Mouse (Mus musculus): ENCODE results near the gene Dlg2. TPM values are rescaled to one million over a fixed set of nuclear protein-coding genes. Genes with fewer than 3 reads are reported as not detected.

The Dlg2 gene
- polyA plus RNA-seq, 1 experiment, result 89.8 TPM

DNA sequence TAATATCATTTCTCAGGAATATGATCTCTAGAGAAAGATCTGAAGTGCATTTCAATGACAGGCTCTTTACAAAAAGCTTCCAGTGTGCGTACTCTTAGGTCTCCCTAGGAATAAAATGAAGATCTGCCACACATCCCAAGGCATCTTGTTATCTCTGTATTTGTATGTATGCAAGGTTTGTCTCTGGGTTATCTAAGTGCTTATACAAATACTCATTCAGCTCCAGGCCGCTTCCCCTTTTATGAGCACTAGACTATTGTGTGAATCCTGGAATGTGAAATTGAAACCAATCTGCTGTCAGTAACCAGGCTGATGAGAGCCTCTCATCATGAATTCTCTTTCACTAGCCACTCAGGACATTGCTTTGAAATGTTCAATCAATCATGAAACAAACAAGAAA, 534.2 kb downstream of the Dlg2 start:
- Histone ChIP-seq H3K27ac (ENCODE audit: insufficient read depth, low read length) (no peak overlapping the region), H3K4me3 (replicated peaks; ENCODE audit: insufficient read depth, low read depth, low read length) (no peak overlapping the region), H3K4me1 (ENCODE audit: control insufficient read depth, insufficient read depth, low read length) (no peaks in the 10 kb centered on the region), H3K27me3 (ENCODE audit: control insufficient read depth, insufficient read depth, low read length) (no peaks in the 10 kb centered on the region)
- no peak for TF ChIP-seq POLR2A (IDR thresholded peaks at IDR 0.05; ENCODE audit: borderline replicate concordance, insufficient read depth, low read length)
- TF ChIP-seq CTCF (IDR thresholded peaks at IDR 0.05; ENCODE audit: borderline replicate concordance, insufficient read depth, low read depth, low read length), result no peak
- WGBS, result 80% methylated on average over 2 of the region's 2 CpGs
- no peak for DNase-seq

GRCm38 (mm10) chr7:91044998-91045741, 568.7 kb downstream of the Dlg2 start:
- 84% methylated on average over 4 of the region's 4 CpGs for WGBS
- no peak for DNase-seq
- H3K27ac ChIP-seq (ENCODE audit: insufficient read depth, low read length), result no peak overlapping the region
- H3K27me3 ChIP-seq (ENCODE audit: control insufficient read depth, insufficient read depth, low read length), result no peaks in the 10 kb centered on the region
- no peaks in the 10 kb centered on the region for H3K4me1 ChIP-seq (ENCODE audit: control insufficient read depth, insufficient read depth, low read length)
- no peak for TF ChIP-seq CTCF (IDR thresholded peaks at IDR 0.05; ENCODE audit: borderline replicate concordance, insufficient read depth, low read depth, low read length)
- TF ChIP-seq POLR2A (IDR thresholded peaks at IDR 0.05; ENCODE audit: borderline replicate concordance, insufficient read depth, low read length), result no peak
- no peak overlapping the region for H3K4me3 ChIP-seq (replicated peaks; ENCODE audit: insufficient read depth, low read depth, low read length)

GRCm38 (mm10) chr7:91045742-91046098, 569.2 kb downstream of the Dlg2 start:
- no peak overlapping the region for H3K27ac ChIP-seq (ENCODE audit: insufficient read depth, low read length)
- WGBS, result 92% methylated on average over 1 of the region's 1 CpGs
- no peak for TF ChIP-seq POLR2A (IDR thresholded peaks at IDR 0.05; ENCODE audit: borderline replicate concordance, insufficient read depth, low read length)
- H3K4me3 ChIP-seq (replicated peaks; ENCODE audit: insufficient read depth, low read depth, low read length), result no peak overlapping the region
- no peaks in the 10 kb centered on the region for H3K4me1 ChIP-seq (ENCODE audit: control insufficient read depth, insufficient read depth, low read length)
- no peaks in the 10 kb centered on the region for H3K27me3 ChIP-seq (ENCODE audit: control insufficient read depth, insufficient read depth, low read length)
- no peak for DNase-seq

DNA sequence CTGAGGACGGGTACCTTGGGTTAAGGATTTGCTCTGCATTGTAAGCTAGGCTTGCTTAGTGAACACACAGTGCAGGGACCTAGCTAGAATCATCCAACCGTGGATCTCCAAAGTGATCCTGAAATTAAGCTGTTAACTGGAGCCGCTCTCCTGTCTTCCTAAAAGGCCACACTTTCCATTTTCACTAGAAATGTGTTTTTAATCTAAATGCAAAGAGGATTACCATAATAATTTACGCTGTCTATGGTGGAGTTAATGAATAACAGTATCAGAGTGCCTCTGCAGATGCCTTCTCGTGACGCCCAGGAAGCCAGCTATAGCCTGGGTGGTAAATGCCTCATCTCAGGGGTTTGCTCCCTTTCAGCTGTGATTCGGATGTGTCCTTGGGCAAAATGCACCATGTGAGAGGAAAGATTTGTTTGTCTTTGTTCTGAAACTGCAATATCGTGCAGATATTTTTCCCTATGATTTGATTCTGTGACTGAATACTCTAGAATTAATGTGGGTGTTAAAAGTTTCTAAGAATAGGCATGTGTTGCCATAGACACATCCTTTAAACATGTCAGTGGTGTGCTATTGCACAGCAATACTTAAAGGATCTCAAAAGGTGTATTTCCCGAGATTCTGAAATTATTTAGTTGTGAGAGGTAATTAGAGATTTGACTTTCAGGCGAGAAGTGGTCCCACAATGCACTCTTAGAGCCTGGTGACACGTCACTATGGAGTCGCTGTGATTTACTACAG, 587.0 kb downstream of the Dlg2 start:
- H3K4me1 ChIP-seq (ENCODE audit: control insufficient read depth, insufficient read depth, low read length), result no peaks in the 10 kb centered on the region
- no peak overlapping the region for H3K27ac ChIP-seq (ENCODE audit: insufficient read depth, low read length)
- H3K27me3 ChIP-seq (ENCODE audit: control insufficient read depth, insufficient read depth, low read length), result no peaks in the 10 kb centered on the region
- TF ChIP-seq CTCF (IDR thresholded peaks at IDR 0.05; ENCODE audit: borderline replicate concordance, insufficient read depth, low read depth, low read length), result no peak
- no peak for TF ChIP-seq POLR2A (IDR thresholded peaks at IDR 0.05; ENCODE audit: borderline replicate concordance, insufficient read depth, low read length)
- WGBS, result 70% methylated on average over 12 of the region's 12 CpGs
- DNase-seq, result no peak
- no peak overlapping the region for H3K4me3 ChIP-seq (replicated peaks; ENCODE audit: insufficient read depth, low read depth, low read length)

DNA sequence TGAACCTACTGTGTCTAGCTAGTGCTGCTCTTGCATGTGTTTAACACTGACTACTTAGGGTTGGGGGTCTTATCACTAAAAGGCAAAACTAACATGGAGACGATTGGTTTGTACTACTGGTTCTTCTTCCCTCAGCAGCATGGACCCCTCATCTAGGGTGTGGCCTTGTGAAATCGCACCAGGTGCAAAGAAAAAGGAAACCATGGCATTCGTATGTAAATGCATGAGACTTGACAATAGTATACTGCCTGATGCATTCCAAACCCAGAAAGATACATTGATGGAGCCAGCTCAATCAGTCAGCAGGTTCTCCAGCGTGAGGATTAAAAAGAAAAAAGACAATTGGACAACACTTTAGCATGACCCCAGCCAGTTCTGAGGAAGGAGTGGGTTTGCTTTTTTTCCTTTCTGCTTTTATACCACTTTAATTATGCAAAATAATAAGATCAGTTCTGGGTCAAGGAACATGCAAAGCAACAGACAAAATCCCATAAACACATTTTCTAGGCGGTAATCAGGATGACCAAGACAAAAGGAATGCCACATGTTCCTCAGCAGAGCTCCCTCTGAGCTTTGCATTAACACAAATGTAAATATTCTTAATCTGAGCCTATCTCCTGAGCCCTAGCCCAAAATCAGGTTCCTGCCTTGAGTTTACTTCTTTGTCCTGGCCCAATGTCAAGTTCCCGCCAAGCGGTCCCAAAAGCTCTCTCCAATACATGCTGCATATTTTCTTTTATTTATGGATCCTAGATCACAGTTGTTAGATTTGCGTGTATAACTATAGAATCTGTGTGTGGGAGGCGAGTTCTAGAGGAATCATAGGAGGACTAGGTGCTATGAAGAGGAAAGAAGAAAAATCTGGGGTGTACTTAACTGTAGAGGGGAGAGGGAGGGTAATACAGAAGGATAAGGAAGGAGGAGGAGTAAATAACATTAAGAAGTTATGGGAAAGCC, 595.6 kb downstream of the Dlg2 start:
- H3K27me3 ChIP-seq (ENCODE audit: control insufficient read depth, insufficient read depth, low read length), result no peaks in the 10 kb centered on the region
- no peak overlapping the region for H3K27ac ChIP-seq (ENCODE audit: insufficient read depth, low read length)
- no peaks in the 10 kb centered on the region for H3K4me1 ChIP-seq (ENCODE audit: control insufficient read depth, insufficient read depth, low read length)
- no peak for DNase-seq
- 68% methylated on average over 9 of the region's 9 CpGs for WGBS
- TF ChIP-seq POLR2A (IDR thresholded peaks at IDR 0.05; ENCODE audit: borderline replicate concordance, insufficient read depth, low read length) (no peak), CTCF (IDR thresholded peaks at IDR 0.05; ENCODE audit: borderline replicate concordance, insufficient read depth, low read depth, low read length) (no peak)
- no peak overlapping the region for H3K4me3 ChIP-seq (replicated peaks; ENCODE audit: insufficient read depth, low read depth, low read length)

DNA sequence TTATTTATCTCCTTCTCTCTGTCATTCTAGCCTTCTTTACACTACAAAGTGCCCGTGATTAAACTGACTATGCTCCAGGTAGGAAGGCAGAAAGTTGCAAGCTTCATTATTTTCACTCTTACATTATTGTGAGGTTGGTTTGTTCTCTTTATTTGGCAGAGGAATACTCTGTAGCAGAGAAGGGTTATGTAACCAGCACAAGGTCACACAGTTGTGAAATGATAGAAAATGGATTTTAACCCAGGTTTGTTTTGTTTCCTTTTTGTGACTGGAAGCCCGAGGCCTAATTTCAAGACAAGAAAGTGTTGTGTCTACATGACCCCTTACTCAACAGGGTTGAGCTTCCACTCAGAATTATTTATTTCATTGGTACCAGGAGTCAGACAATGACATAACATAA, 609.6 kb downstream of the Dlg2 start:
- no peak for TF ChIP-seq CTCF (IDR thresholded peaks at IDR 0.05; ENCODE audit: borderline replicate concordance, insufficient read depth, low read depth, low read length)
- no peak for TF ChIP-seq POLR2A (IDR thresholded peaks at IDR 0.05; ENCODE audit: borderline replicate concordance, insufficient read depth, low read length)
- no peaks in the 10 kb centered on the region; the same call in 1 of the 2 replicates for H3K27me3 ChIP-seq (ENCODE audit: control insufficient read depth, insufficient read depth, low read length)
- 84% methylated on average over 2 of the region's 2 CpGs for WGBS
- H3K4me1 ChIP-seq (ENCODE audit: control insufficient read depth, insufficient read depth, low read length), result no peaks in the 10 kb centered on the region
- no peak for DNase-seq
- no peak overlapping the region for H3K4me3 ChIP-seq (replicated peaks; ENCODE audit: insufficient read depth, low read depth, low read length)
- H3K27ac ChIP-seq (ENCODE audit: insufficient read depth, low read length), result no peak overlapping the region

GRCm38 (mm10) chr7:91089211-91089930, 612.9 kb downstream of the Dlg2 start:
- Histone ChIP-seq H3K27ac (ENCODE audit: insufficient read depth, low read length) (no peak overlapping the region), H3K4me3 (replicated peaks; ENCODE audit: insufficient read depth, low read depth, low read length) (no peak overlapping the region), H3K27me3 (ENCODE audit: control insufficient read depth, insufficient read depth, low read length) (no peaks in the 10 kb centered on the region; the same call in 1 of the 2 replicates), H3K4me1 (ENCODE audit: control insufficient read depth, insufficient read depth, low read length) (no peaks in the 10 kb centered on the region)
- TF ChIP-seq POLR2A (IDR thresholded peaks at IDR 0.05; ENCODE audit: borderline replicate concordance, insufficient read depth, low read length) (no peak), CTCF (IDR thresholded peaks at IDR 0.05; ENCODE audit: borderline replicate concordance, insufficient read depth, low read depth, low read length) (no peak)
- WGBS, result 50% methylated on average over 6 of the region's 6 CpGs
- DNase-seq, result no peak
